13 mouse cellular contexts compared by ENCODE assay signal in the genomic region with DNA sequence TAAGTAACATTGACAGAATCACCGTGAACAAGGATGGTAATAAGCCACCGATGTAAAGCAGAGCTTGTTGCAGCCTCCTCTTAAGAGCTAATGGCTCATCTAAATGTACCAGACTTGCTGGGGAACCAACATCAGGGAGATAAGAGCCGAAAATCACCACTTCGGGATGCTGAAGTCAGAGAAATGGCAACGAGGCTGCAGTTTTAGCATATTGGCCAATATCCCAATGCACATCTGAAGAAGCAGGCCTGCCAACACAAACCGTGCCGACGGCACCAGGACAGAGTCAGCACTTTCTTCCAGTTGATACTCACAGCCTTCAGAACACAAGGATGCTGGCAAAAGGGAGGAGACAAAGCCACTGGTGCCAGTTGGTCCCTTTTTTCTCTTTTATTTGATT.
DNase-seq lines count a peak whose midpoint lies in the region.
"Had no signal": no experiment of that assay in that cellular context is flagged by ENCODE, and none has a peak within 500 bp of the region (broad histone marks: within the 10 kb centered on the region; RNA-seq: fewer than 3 reads in every experiment).

No protein-coding gene starts in this region.

- DNase-seq in cerebellum, adult 9-11 months = peak; percentile 3
- DNase-seq in cerebellum, adult 11 months = no peak
- DNase-seq in frontal cortex, postnatal 14 days (ENCODE audit: low spot score in 2 of 2) = peak; percentile 7 to 10
- DNase-seq in frontal cortex, postnatal 25 days (ENCODE audit: low spot score in 2 of 2) = no peak
- DNase-seq in left cerebral cortex, postnatal 4 days = peak; percentile 50
- no peak for DNase-seq in left cerebral cortex, adult 11 months (ENCODE audit: low spot score)
- DNase-seq in brain, adult 2 months (ENCODE audit: low read depth, low spot score) = peak; percentile 47
- no peak for DNase-seq in adrenal gland, postnatal 4 days (ENCODE audit: low spot score in 2 of 2)
- DNase-seq: gastrocnemius, adult 2 months; kidney, adult 18-20 months; kidney, postnatal 36 days; lung, postnatal 10 days; thymus, postnatal 4 days had no signal

- intact Hi-C loops in left cerebral cortex, postnatal 4 days (cut with DNase I) = no loop called here

Comparison
In these comparisons a context has a peak if more than half of its experiments do, and no peak if none do; other contexts are left out.
1. DNase-seq: peak in cerebellum, adult 9-11 months (single experiment), frontal cortex, postnatal 14 days (2 of 2), left cerebral cortex, postnatal 4 days (single experiment) and brain, adult 2 months (single experiment); none in cerebellum, adult 11 months (single experiment), frontal cortex, postnatal 25 days (0 of 2), left cerebral cortex, adult 11 months (single experiment) and adrenal gland, postnatal 4 days (0 of 2).